Mouse (Mus musculus): Measurements from ENCODE around the gene Dhx37. TPM values are rescaled to one million over a fixed set of nuclear protein-coding genes. Genes with fewer than 3 reads are reported as not detected.

Dhx37 gene
- polyA plus RNA-seq, 1 experiment from 2014 or later, result 18.0 TPM

DNA sequence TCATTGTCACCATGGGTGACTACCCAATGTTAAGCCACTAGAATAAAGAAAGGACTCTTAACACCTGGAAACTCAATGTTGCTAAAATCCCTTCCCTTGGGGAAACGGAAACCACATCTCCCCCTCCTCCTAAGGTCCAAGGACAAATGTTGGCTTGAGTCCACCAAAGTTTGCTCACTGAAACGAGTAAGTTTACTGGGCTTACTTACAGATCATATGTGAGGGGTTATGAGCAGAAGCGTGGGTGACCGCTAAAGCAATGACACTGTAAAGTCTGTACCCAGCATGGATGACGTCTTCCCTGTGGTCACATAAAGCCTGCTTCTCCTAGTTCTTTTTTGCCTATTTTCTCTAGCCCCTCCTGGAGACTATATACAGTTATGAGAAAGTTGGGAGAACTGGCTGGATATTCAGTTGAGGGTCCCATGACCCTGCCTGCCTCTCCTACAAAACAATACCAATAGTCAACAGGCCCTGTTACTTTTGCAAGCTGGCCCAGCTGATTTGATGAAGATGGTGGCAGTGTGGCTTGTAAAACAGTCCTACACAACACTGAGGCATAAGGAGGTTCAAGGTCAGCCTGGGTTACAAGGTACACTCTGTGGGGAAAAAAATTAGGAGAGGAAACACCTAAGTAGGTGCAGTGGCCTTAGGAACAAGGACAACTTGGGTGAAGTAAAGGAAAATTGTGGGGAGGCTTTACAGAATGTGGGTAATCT lies 51.8 kb downstream of the Dhx37 start:
- ATAC-seq (ENCODE audit: low FRiP score), result 0 out of 2 replicates have a peak, but pooled peaks have one; percentile 13
- H3K4me1 ChIP-seq, result peaks cover 16% of the 10 kb centered on the region
- 83% methylated on average over 5 of the region's 5 CpGs for WGBS
- H3K36me3 ChIP-seq, result peaks cover 18% of the 10 kb centered on the region
- no peak overlapping the region for H3K4me2 ChIP-seq (replicated peaks)
- no peak overlapping the region for H3K4me3 ChIP-seq
- H3K27me3 ChIP-seq, result no peaks in the 10 kb centered on the region
- H3K9me3 ChIP-seq (replicated peaks), result no peaks in the 10 kb centered on the region
- no peak overlapping the region for H3K27ac ChIP-seq
- H3K9ac ChIP-seq, result no peak overlapping the region

GRCm38 (mm10) chr5:125378919-125379318 lies 55.0 kb downstream of the Dhx37 start:
- 87% methylated on average over 5 of the region's 5 CpGs for WGBS
- no peak for ATAC-seq (ENCODE audit: low FRiP score)
- H3K4me1 ChIP-seq, result no peaks in the 10 kb centered on the region

DNA sequence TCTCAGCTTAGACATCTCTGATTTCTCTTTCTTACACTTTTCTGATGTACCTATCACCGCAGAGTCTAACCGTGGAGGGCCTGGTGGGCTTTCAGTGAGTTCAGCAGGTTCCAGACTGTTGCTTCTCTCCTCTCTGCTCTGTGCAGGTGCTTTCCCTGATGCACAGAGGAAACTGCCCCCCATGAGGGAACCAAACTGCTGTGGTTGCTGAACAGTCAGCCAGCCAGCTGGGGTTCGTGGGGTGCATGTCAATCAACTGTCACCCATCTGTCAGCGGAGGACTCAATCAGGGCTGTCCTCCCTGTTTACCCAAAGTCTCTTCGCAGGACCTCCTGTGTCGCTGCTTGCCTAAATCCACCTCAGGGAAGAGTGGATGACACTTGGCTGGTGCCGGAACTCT lies 56.7 kb downstream of the Dhx37 start:
- Histone ChIP-seq H3K36me3 (no peaks in the 10 kb centered on the region), H3K9me3 (replicated peaks) (no peaks in the 10 kb centered on the region), H3K27ac (no peak overlapping the region), H3K4me2 (replicated peaks) (no peak overlapping the region), H3K9ac (no peak overlapping the region), H3K27me3 (no peaks in the 10 kb centered on the region), H3K4me3 (no peak overlapping the region), H3K4me1 (no peaks in the 10 kb centered on the region)
- 61% methylated on average over 7 of the region's 7 CpGs for WGBS
- no peak for ATAC-seq (ENCODE audit: low FRiP score)

More at GRCm38 (mm10) chr5:125378919-125379318, 55.0 kb downstream of the Dhx37 start:
- Histone ChIP-seq H3K4me3 (no peak overlapping the region), H3K4me2 (replicated peaks) (no peak overlapping the region), H3K27me3 (no peaks in the 10 kb centered on the region), H3K9me3 (replicated peaks) (no peaks in the 10 kb centered on the region), H3K27ac (no peak overlapping the region), H3K9ac (no peak overlapping the region), H3K36me3 (no peaks in the 10 kb centered on the region)

GRCm38 (mm10) chr5:125375871-125376270 lies 58.0 kb downstream of the Dhx37 start:
- no peak for ATAC-seq (ENCODE audit: low FRiP score)
- Histone ChIP-seq H3K4me2 (replicated peaks) (no peak overlapping the region), H3K27me3 (no peaks in the 10 kb centered on the region), H3K9ac (no peak overlapping the region), H3K4me1 (no peaks in the 10 kb centered on the region), H3K9me3 (replicated peaks) (no peaks in the 10 kb centered on the region), H3K4me3 (no peak overlapping the region), H3K27ac (no peak overlapping the region), H3K36me3 (no peaks in the 10 kb centered on the region)
- 87% methylated on average over 2 of the region's 2 CpGs for WGBS

GRCm38 (mm10) chr5:125372027-125372426 lies 61.9 kb downstream of the Dhx37 start:
- H3K27me3 ChIP-seq, result no peaks in the 10 kb centered on the region
- H3K4me1 ChIP-seq, result no peaks in the 10 kb centered on the region
- H3K4me2 ChIP-seq (replicated peaks), result no peak overlapping the region
- H3K4me3 ChIP-seq, result no peak overlapping the region
- H3K27ac ChIP-seq, result no peak overlapping the region
- no peak overlapping the region for H3K9ac ChIP-seq
- ATAC-seq (ENCODE audit: low FRiP score), result no peak
- H3K9me3 ChIP-seq (replicated peaks), result no peaks in the 10 kb centered on the region
- 85% methylated on average over 4 of the region's 4 CpGs for WGBS
- no peaks in the 10 kb centered on the region for H3K36me3 ChIP-seq

DNA sequence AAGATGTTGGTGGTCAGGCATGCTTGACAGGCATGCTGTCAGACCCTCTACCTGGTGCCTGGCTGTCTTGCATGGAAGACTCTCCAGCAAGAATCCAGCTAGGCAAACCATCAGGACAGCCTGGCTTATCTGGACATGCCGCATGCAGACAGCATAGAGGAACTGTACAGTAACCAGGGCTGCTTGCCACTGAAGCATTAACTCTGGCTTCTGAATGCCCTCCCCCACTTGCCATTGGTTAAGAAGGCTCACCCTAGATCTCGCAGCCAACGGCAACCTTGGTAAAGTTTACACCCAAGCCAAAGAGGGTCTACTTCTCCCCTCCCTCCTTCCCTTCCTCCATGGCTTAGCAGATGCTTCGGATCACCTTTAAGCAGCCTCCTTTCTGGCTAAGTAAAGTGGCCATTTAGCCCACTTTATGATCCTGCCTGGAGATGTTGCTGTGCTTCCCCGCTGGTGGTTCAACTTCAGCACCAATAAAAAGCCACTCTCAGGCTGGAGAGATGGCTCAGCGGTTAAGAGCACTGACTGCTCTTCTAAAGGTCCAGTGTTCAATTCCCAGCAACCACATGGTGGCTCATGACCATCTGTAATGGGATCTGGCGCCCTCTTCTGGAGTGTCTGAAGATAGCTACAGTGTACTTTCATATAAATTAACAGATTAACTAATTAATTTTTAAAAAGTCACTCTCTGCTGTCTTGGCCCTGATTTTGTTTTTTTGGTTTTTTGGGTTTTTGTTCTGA lies 62.8 kb downstream of the Dhx37 start:
- no peak for ATAC-seq (ENCODE audit: low FRiP score)
- no peaks in the 10 kb centered on the region for H3K27me3 ChIP-seq

DNA sequence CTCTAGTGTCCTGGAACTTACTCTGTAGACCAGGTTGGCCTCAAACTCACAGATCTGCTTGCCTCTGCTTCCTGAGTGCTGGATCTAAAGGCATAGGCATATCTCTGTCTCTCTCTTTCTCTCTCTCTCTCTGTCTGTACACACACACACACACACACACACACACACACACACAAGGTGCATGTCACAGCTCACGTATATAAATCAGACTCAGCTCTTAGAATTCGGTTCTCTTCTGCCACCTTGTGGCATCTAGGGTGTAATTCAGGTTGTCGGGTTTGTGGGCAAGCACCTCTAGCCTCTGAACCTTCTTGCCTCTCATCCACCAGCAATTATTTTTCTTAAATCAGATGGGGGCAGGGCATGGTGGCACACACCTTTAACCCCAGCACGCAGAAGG lies 65.4 kb downstream of the Dhx37 start:
- no peaks in the 10 kb centered on the region for H3K9me3 ChIP-seq (replicated peaks)
- ATAC-seq (ENCODE audit: low FRiP score), result no peak
- H3K9ac ChIP-seq, result no peak overlapping the region
- no peaks in the 10 kb centered on the region for H3K36me3 ChIP-seq
- H3K27ac ChIP-seq, result no peak overlapping the region
- no peak overlapping the region for H3K4me2 ChIP-seq (replicated peaks)
- no peaks in the 10 kb centered on the region for H3K27me3 ChIP-seq
- no peak overlapping the region for H3K4me3 ChIP-seq
- no peaks in the 10 kb centered on the region for H3K4me1 ChIP-seq
- WGBS, result 2% methylated on average over 4 of the region's 4 CpGs

More for the DNA sequence above, 62.8 kb downstream of the Dhx37 start:
- no peak overlapping the region for H3K4me2 ChIP-seq (replicated peaks)
- H3K27ac ChIP-seq, result no peak overlapping the region
- 74% methylated on average over 7 of the region's 7 CpGs for WGBS
- no peaks in the 10 kb centered on the region for H3K9me3 ChIP-seq (replicated peaks)
- no peak overlapping the region for H3K4me3 ChIP-seq
- H3K9ac ChIP-seq, result no peak overlapping the region
- H3K36me3 ChIP-seq, result no peaks in the 10 kb centered on the region
- H3K4me1 ChIP-seq, result no peaks in the 10 kb centered on the region

GRCm38 (mm10) chr5:125368156-125368555 lies 65.8 kb downstream of the Dhx37 start:
- no peak for ATAC-seq (ENCODE audit: low FRiP score)
- H3K4me1 ChIP-seq, result no peaks in the 10 kb centered on the region
- no peaks in the 10 kb centered on the region for H3K27me3 ChIP-seq

GRCm38 (mm10) chr5:125364851-125365429 lies 69.0 kb downstream of the Dhx37 start:
- Histone ChIP-seq H3K27ac (no peak overlapping the region), H3K4me1 (no peaks in the 10 kb centered on the region), H3K9me3 (replicated peaks) (no peaks in the 10 kb centered on the region), H3K36me3 (no peaks in the 10 kb centered on the region), H3K4me2 (replicated peaks) (no peak overlapping the region), H3K4me3 (no peak overlapping the region), H3K9ac (no peak overlapping the region), H3K27me3 (no peaks in the 10 kb centered on the region)
- ATAC-seq (ENCODE audit: low FRiP score), result no peak
- WGBS, result 76% methylated on average over 4 of the region's 4 CpGs

More at GRCm38 (mm10) chr5:125368156-125368555, 65.8 kb downstream of the Dhx37 start:
- Histone ChIP-seq H3K4me3 (no peak overlapping the region), H3K27ac (no peak overlapping the region), H3K9ac (no peak overlapping the region), H3K9me3 (replicated peaks) (no peaks in the 10 kb centered on the region), H3K36me3 (no peaks in the 10 kb centered on the region), H3K4me2 (replicated peaks) (no peak overlapping the region)
- 71% methylated on average over 5 of the region's 5 CpGs for WGBS

- no peaks in the 10 kb centered on the region for H3K27me3 ChIP-seq
- 79% methylated on average over 7 of the region's 7 CpGs for WGBS
- no peaks in the 10 kb centered on the region for H3K4me1 ChIP-seq
- H3K4me3 ChIP-seq, result no peak overlapping the region
- no peak for ATAC-seq (ENCODE audit: low FRiP score)
- no peaks in the 10 kb centered on the region for H3K36me3 ChIP-seq
- H3K9ac ChIP-seq, result no peak overlapping the region
- no peak overlapping the region for H3K27ac ChIP-seq
- no peaks in the 10 kb centered on the region for H3K9me3 ChIP-seq (replicated peaks)
- H3K4me2 ChIP-seq (replicated peaks), result no peak overlapping the region
Measured at GRCm38 (mm10) chr5:125363894-125364293, 70.0 kb downstream of the Dhx37 start.

Measured in hindbrain, embryonic 12.5 days (tissue).